Mouse (Mus musculus) stomach, embryonic 15.5 days (tissue): ENCODE measurements at regions not wholly inside any gene's neighbourhood (a gene's known extent, or its start where the extent isn't known, plus 50 kb on each side); places are given as distances from the start of the nearest gene placed in this dataset.
A peak's percentile ranks its signal among the peaks of the same experiment; 100 is the strongest.

ENCODE experiments used
- ATAC-seq: fragments of 200-750 bp; cut with Nextera tagmentation; 2 replicates; pipeline ENCODE4 v1.8.0; 2017; ENCODE audit warnings: low read depth, moderate number of reproducible peaks, moderate TSS enrichment; ENCODE audit not compliant: insufficient read depth, low FRiP score
- H3K27ac ChIP-seq: fragments of 300-500 bp; sonication (generic); 2 replicates; pipeline ENCODE4 v1.5.1; 2015; ENCODE audit warnings: mild to moderate bottlenecking, inconsistent platforms
- H3K27me3 ChIP-seq: fragments of 300-500 bp; sonication (generic); replicated peaks from 2 replicates; pipeline ENCODE4 v1.6.1; 2015; ENCODE audit warnings: inconsistent platforms
- H3K36me3 ChIP-seq: fragments of 300-500 bp; sonication (generic); 2 replicates; pipeline ENCODE4 v1.6.1; 2015; ENCODE audit warnings: inconsistent platforms
- H3K4me1 ChIP-seq: fragments of 300-500 bp; sonication (generic); 2 replicates; pipeline ENCODE4 v1.6.1; 2015; ENCODE audit warnings: inconsistent platforms
- H3K4me2 ChIP-seq: fragments of 300-500 bp; sonication (generic); 2 replicates; pipeline ENCODE4 v1.6.1; 2015; ENCODE audit warnings: mild to moderate bottlenecking, inconsistent platforms
- H3K4me3 ChIP-seq: fragments of 300-500 bp; sonication (generic); replicated peaks from 2 replicates; pipeline ENCODE4 v1.5.1; 2015; ENCODE audit warnings: inconsistent platforms
- H3K9ac ChIP-seq: fragments of 300-500 bp; sonication (generic); 2 replicates; pipeline ENCODE4 v1.6.1; 2015; ENCODE audit warnings: inconsistent platforms
- H3K9me3 ChIP-seq: fragments of 300-500 bp; sonication (generic); 2 replicates; pipeline ENCODE4 v1.6.1; 2016; ENCODE audit warnings: inconsistent platforms
- WGBS: fragments of 180-500 bp; shearing (Covaris S2); methylation state at CpG from one replicate; pipeline ENCODE4 v1.1.7; 2015; 5-methylcytosine and 5-hydroxymethylcytosine counted together

GRCm38 (mm10) chr14:31929161-31929707 lies 98.8 kb upstream of the Ankrd28 start:
- peak overlapping the region; percentile 31; the same call in 1 of the 2 replicates for H3K27ac ChIP-seq
- no peaks in the 10 kb centered on the region for H3K36me3 ChIP-seq
- ATAC-seq, result peak; percentile 41; the same call in 1 of the 2 replicates
- no peak overlapping the region for H3K9ac ChIP-seq
- H3K4me1 ChIP-seq, result peaks cover 6% of the 10 kb centered on the region
- 52% methylated on average over 12 of the region's 12 CpGs for WGBS
- H3K27me3 ChIP-seq, result no peaks in the 10 kb centered on the region
- 0 out of 2 replicates have a peak, but pooled peaks cover under 1% of the 10 kb centered on the region for H3K9me3 ChIP-seq
- H3K4me3 ChIP-seq, result no peak overlapping the region
- no peak overlapping the region for H3K4me2 ChIP-seq

GRCm38 (mm10) chr14:31930367-31930766 lies 98.4 kb upstream of the Galnt15 start:
- ATAC-seq, result peak; percentile 19; the same call in 1 of the 2 replicates
- no peaks in the 10 kb centered on the region for H3K27me3 ChIP-seq
- H3K9ac ChIP-seq, result no peak overlapping the region
- no peaks in the 10 kb centered on the region for H3K9me3 ChIP-seq
- H3K4me1 ChIP-seq, result peaks cover 10% of the 10 kb centered on the region
- H3K4me3 ChIP-seq, result no peak overlapping the region
- no peaks in the 10 kb centered on the region for H3K36me3 ChIP-seq
- 46% methylated on average over 9 of the region's 9 CpGs for WGBS
- peak overlapping the region; percentile 46 for H3K27ac ChIP-seq
- H3K4me2 ChIP-seq, result no peak overlapping the region

- 68% methylated on average over 5 of the region's 5 CpGs for WGBS
- no peak overlapping the region for H3K4me2 ChIP-seq
- no peaks in the 10 kb centered on the region for H3K9me3 ChIP-seq
- H3K9ac ChIP-seq, result no peak overlapping the region
- no peak for ATAC-seq
- peaks cover 10% of the 10 kb centered on the region for H3K4me1 ChIP-seq
- no peaks in the 10 kb centered on the region for H3K36me3 ChIP-seq
- H3K4me3 ChIP-seq, result no peak overlapping the region
- H3K27ac ChIP-seq, result no peak overlapping the region
- no peaks in the 10 kb centered on the region for H3K27me3 ChIP-seq
These were observed 96.8 kb upstream of the Galnt15 start for GRCm38 (mm10) chr14:31931971-31932370.

GRCm38 (mm10) chr14:31933441-31933840 lies 95.3 kb upstream of the Galnt15 start:
- Histone ChIP-seq H3K27me3 (no peaks in the 10 kb centered on the region), H3K36me3 (no peaks in the 10 kb centered on the region), H3K4me2 (peak overlapping the region; percentile 63), H3K9me3 (no peaks in the 10 kb centered on the region), H3K9ac (no peak overlapping the region), H3K4me1 (peaks cover 10% of the 10 kb centered on the region), H3K4me3 (peak overlapping the region; percentile 33), H3K27ac (no peak overlapping the region)
- no peak for ATAC-seq
- WGBS, result 10% methylated on average over 9 of the region's 9 CpGs

- H3K36me3 ChIP-seq, result no peaks in the 10 kb centered on the region
- 3% methylated on average over 11 of the region's 13 CpGs for WGBS
- ATAC-seq, result peak; percentile 68; the same call in 1 of the 2 replicates
- H3K4me1 ChIP-seq, result peaks cover 10% of the 10 kb centered on the region
- peak overlapping the region; percentile 33 for H3K4me3 ChIP-seq
- no peak overlapping the region for H3K27ac ChIP-seq
- no peaks in the 10 kb centered on the region for H3K27me3 ChIP-seq
- no peaks in the 10 kb centered on the region for H3K9me3 ChIP-seq
- peak overlapping the region; percentile 63 for H3K4me2 ChIP-seq
- H3K9ac ChIP-seq, result no peak overlapping the region
These were observed 94.9 kb upstream of the Galnt15 start for GRCm38 (mm10) chr14:31933841-31934271.

GRCm38 (mm10) chr14:31934321-31934720 lies 94.5 kb upstream of the Galnt15 start:
- ATAC-seq, result no peak
- WGBS, result 3% methylated on average over 5 of the region's 6 CpGs
- no peak overlapping the region for H3K9ac ChIP-seq

GRCm38 (mm10) chr14:31934771-31935170 lies 94.0 kb upstream of the Galnt15 start:
- Histone ChIP-seq H3K9me3 (no peaks in the 10 kb centered on the region), H3K27ac (no peak overlapping the region), H3K4me1 (peaks cover 10% of the 10 kb centered on the region), H3K4me3 (no peak overlapping the region), H3K9ac (no peak overlapping the region), H3K4me2 (peak overlapping the region; percentile 63), H3K27me3 (no peaks in the 10 kb centered on the region), H3K36me3 (no peaks in the 10 kb centered on the region)
- ATAC-seq, result no peak
- WGBS, result 15% methylated on average over 3 of the region's 3 CpGs

More at GRCm38 (mm10) chr14:31934321-31934720, 94.5 kb upstream of the Galnt15 start:
- no peaks in the 10 kb centered on the region for H3K9me3 ChIP-seq
- H3K36me3 ChIP-seq, result no peaks in the 10 kb centered on the region
- H3K4me3 ChIP-seq, result peak overlapping the region; percentile 33
- peak overlapping the region; percentile 60 for H3K27ac ChIP-seq
- H3K4me1 ChIP-seq, result peaks cover 10% of the 10 kb centered on the region
- H3K4me2 ChIP-seq, result peak overlapping the region; percentile 63
- no peaks in the 10 kb centered on the region for H3K27me3 ChIP-seq

GRCm38 (mm10) chr14:31935411-31935810 lies 93.4 kb upstream of the Galnt15 start:
- no peak for ATAC-seq
- peaks cover 6% of the 10 kb centered on the region for H3K4me1 ChIP-seq
- H3K27ac ChIP-seq, result no peak overlapping the region
- WGBS, result 38% methylated on average over 3 of the region's 3 CpGs
- no peak overlapping the region for H3K9ac ChIP-seq
- H3K36me3 ChIP-seq, result no peaks in the 10 kb centered on the region
- H3K9me3 ChIP-seq, result no peaks in the 10 kb centered on the region
- no peak overlapping the region for H3K4me2 ChIP-seq
- H3K27me3 ChIP-seq, result no peaks in the 10 kb centered on the region
- H3K4me3 ChIP-seq, result no peak overlapping the region

- Histone ChIP-seq H3K27me3 (no peaks in the 10 kb centered on the region), H3K27ac (no peak overlapping the region), H3K4me1 (peaks cover 5% of the 10 kb centered on the region; the same call in 1 of the 2 replicates), H3K4me3 (no peak overlapping the region), H3K36me3 (no peaks in the 10 kb centered on the region), H3K4me2 (no peak overlapping the region), H3K9me3 (no peaks in the 10 kb centered on the region), H3K9ac (no peak overlapping the region)
- 78% methylated on average over 3 of the region's 3 CpGs for WGBS
- no peak for ATAC-seq
These were observed 92.2 kb upstream of the Galnt15 start for GRCm38 (mm10) chr14:31936581-31936980.

GRCm38 (mm10) chr14:31940900-31941299 lies 87.9 kb upstream of the Galnt15 start:
- WGBS, result 78% methylated on average over 6 of the region's 6 CpGs
- Histone ChIP-seq H3K27ac (no peak overlapping the region), H3K9me3 (no peaks in the 10 kb centered on the region), H3K9ac (no peak overlapping the region), H3K27me3 (no peaks in the 10 kb centered on the region), H3K36me3 (no peaks in the 10 kb centered on the region), H3K4me3 (no peak overlapping the region), H3K4me1 (no peaks in the 10 kb centered on the region), H3K4me2 (no peak overlapping the region)
- no peak for ATAC-seq

GRCm38 (mm10) chr14:31942266-31942960 lies 86.4 kb upstream of the Galnt15 start:
- WGBS, result 66% methylated on average over 3 of the region's 3 CpGs

GRCm38 (mm10) chr14:31944682-31945081 lies 84.1 kb upstream of the Galnt15 start:
- no peaks in the 10 kb centered on the region for H3K27me3 ChIP-seq
- H3K4me1 ChIP-seq, result no peaks in the 10 kb centered on the region
- no peak overlapping the region for H3K4me3 ChIP-seq
- H3K9ac ChIP-seq, result no peak overlapping the region
- H3K9me3 ChIP-seq, result no peaks in the 10 kb centered on the region
- H3K27ac ChIP-seq, result no peak overlapping the region
- ATAC-seq, result no peak
- no peak overlapping the region for H3K4me2 ChIP-seq
- 80% methylated on average over 6 of the region's 6 CpGs for WGBS
- H3K36me3 ChIP-seq, result no peaks in the 10 kb centered on the region

More at GRCm38 (mm10) chr14:31942266-31942960, 86.4 kb upstream of the Galnt15 start:
- Histone ChIP-seq H3K36me3 (no peaks in the 10 kb centered on the region), H3K4me3 (no peak overlapping the region), H3K27me3 (no peaks in the 10 kb centered on the region), H3K4me2 (no peak overlapping the region), H3K9me3 (no peaks in the 10 kb centered on the region), H3K9ac (no peak overlapping the region), H3K4me1 (no peaks in the 10 kb centered on the region), H3K27ac (no peak overlapping the region)
- ATAC-seq, result no peak
